Mouse (Mus musculus) CH12.LX (cell line): ENCODE data around the gene Ptdss2.

Experiments
- CHD1 ChIP-seq: IDR thresholded peaks from 2 replicates; pipeline ENCODE4 v1.6.1; 2012; ENCODE audit warnings: low read depth, low read length, improper control_type of control experiment, inconsistent platforms
- CTCF ChIP-seq, 2 experiments: IDR thresholded peaks in 1 of 2; conservative IDR thresholded peaks in 1 of 2; 2 replicates each; pipeline ENCODE4 v1.5.1; 2011 to 2012; ENCODE audit warnings: low read depth in 2 of 2, low read length in 2 of 2, improper control_type of control experiment in 1 of 2, inconsistent platforms in 1 of 2, mild to moderate bottlenecking in 1 of 2, moderate library complexity in 1 of 2
- ELF1 ChIP-seq: IDR thresholded peaks from 2 replicates; pipeline ENCODE4 v1.6.1; 2014; ENCODE audit warnings: low read depth, mild to moderate bottlenecking, inconsistent platforms, low read length, improper control_type of control experiment
- EP300 ChIP-seq: IDR thresholded peaks from 2 replicates; pipeline ENCODE4 v1.6.1; 2011; ENCODE audit warnings: low read length, improper control_type of control experiment
- KAT2A ChIP-seq: IDR thresholded peaks from 2 replicates; pipeline ENCODE4 v1.6.1; 2012; ENCODE audit warnings: low read length, improper control_type of control experiment, inconsistent platforms; ENCODE audit not compliant: insufficient replicate concordance
- MAX ChIP-seq: IDR thresholded peaks from 2 replicates; pipeline ENCODE4 v1.6.1; 2011; ENCODE audit warnings: low read length, improper control_type of control experiment
- MAZ ChIP-seq: IDR thresholded peaks from 2 replicates; pipeline ENCODE4 v1.6.1; 2012; ENCODE audit warnings: low read depth, mild to moderate bottlenecking, inconsistent platforms, low read length, improper control_type of control experiment, moderate library complexity
- POLR2A ChIP-seq: IDR thresholded peaks from 2 replicates; pipeline ENCODE4 v1.6.1; 2011; ENCODE audit warnings: low read depth, mild to moderate bottlenecking, improper control_type of control experiment, low read length
- POLR2AphosphoS2 ChIP-seq: IDR thresholded peaks from 2 replicates; pipeline ENCODE4 v1.6.1; 2011; ENCODE audit warnings: low read depth, low read length, improper control_type of control experiment
- SIN3A ChIP-seq: IDR thresholded peaks from 2 replicates; pipeline ENCODE4 v1.6.1; 2012; ENCODE audit warnings: low read length, improper control_type of control experiment, inconsistent platforms
- SMC3 ChIP-seq: IDR thresholded peaks from 2 replicates; pipeline ENCODE4 v1.6.1; 2011; ENCODE audit warnings: low read depth, low read length, improper control_type of control experiment
- TCF12 ChIP-seq: IDR thresholded peaks from 2 replicates; pipeline ENCODE4 v1.6.1; 2014; ENCODE audit warnings: low read depth, mild to moderate bottlenecking, inconsistent platforms, low read length, improper control_type of control experiment
- USF1 ChIP-seq: IDR thresholded peaks from 2 replicates; pipeline ENCODE4 v1.6.1; 2014; ENCODE audit warnings: low read depth, mild to moderate bottlenecking, inconsistent platforms, low read length, improper control_type of control experiment

DNA sequence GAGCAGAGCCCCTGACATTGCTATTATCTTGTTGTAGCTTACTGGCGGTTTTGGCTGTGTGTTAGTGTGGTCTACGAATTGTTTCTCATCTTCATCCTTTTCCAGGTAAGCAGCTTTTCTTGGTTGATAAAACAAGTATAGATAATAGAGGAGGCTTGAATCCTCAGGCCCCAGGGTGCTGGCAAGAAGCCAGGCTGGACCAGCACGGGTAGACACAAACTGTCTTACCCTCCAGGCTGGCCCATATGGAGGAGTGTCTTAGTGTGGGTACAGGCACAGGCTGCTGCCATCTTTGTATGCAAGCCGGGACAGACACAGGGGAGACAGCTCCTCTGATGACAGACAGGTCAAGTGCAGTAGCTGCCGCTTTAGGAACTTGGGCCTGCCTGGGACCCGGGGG lies 24.9 kb downstream of the Ptdss2 start:
- TF ChIP-seq SMC3: no peak
- TF ChIP-seq CTCF (conservative IDR thresholded peaks at IDR 0.05 in 1 of 2, IDR thresholded peaks at IDR 0.05 in 1 of 2; ENCODE audit: low read depth in 2 of 2, low read length in 2 of 2): no peak
- no peak for TF ChIP-seq POLR2A
- no peak for TF ChIP-seq TCF12
- no peak for TF ChIP-seq MAZ
- no peak for TF ChIP-seq POLR2AphosphoS2
- TF ChIP-seq EP300: no peak
- TF ChIP-seq MAX: no peak
- no peak for TF ChIP-seq USF1
- TF ChIP-seq SIN3A: no peak
- TF ChIP-seq CHD1: no peak
- TF ChIP-seq KAT2A: no peak
- no peak for TF ChIP-seq ELF1
